Mouse (Mus musculus): Measurements from ENCODE around the gene Mlst8. TPM values are rescaled to one million over a fixed set of nuclear protein-coding genes. Genes with fewer than 3 reads are reported as not detected.
"Not testable (repeated sequence)": the region's sequence is repeated elsewhere in the genome, so short reads cannot be mapped to it uniquely, and the experiment has no call there.

Mlst8 gene
- polyA plus RNA-seq, 2 experiments from 2014 or later = 12.6 to 15.3 TPM

- no peak for ATAC-seq
These were observed 10.1 kb downstream of the Mlst8 start for GRCm38 (mm10) chr17:24468636-24469246.

- ATAC-seq = peak; percentile 69
These were observed 15.3 kb downstream of the Mlst8 start for GRCm38 (mm10) chr17:24463374-24464133.

- ATAC-seq = no peak
These were observed 15.9 kb downstream of the Mlst8 start for GRCm38 (mm10) chr17:24462932-24463331.

- peak; percentile 72 for ATAC-seq
These were observed 17.3 kb downstream of the Mlst8 start for GRCm38 (mm10) chr17:24461580-24461979.

- ATAC-seq = not testable (repeated sequence)
These were observed 23.2 kb downstream of the Mlst8 start for GRCm38 (mm10) chr17:24455523-24456206.

- peak; percentile 90 for ATAC-seq
These were observed 23.9 kb downstream of the Mlst8 start for GRCm38 (mm10) chr17:24454756-24455522.

- peak; percentile 62 for ATAC-seq
These were observed 24.6 kb downstream of the Mlst8 start for GRCm38 (mm10) chr17:24454218-24454755.

- no peak for ATAC-seq
These were observed 25.5 kb downstream of the Mlst8 start for GRCm38 (mm10) chr17:24453372-24453771.

GRCm38 (mm10) chr17:24451220-24451619, 27.7 kb downstream of the Mlst8 start:
- ATAC-seq = no peak

- no peak for ATAC-seq
These were observed 29.4 kb downstream of the Mlst8 start for GRCm38 (mm10) chr17:24449507-24449906.

GRCm38 (mm10) chr17:24446590-24446989, 32.3 kb downstream of the Mlst8 start:
- ATAC-seq = no peak

- ATAC-seq = no peak
These were observed 35.5 kb downstream of the Mlst8 start for GRCm38 (mm10) chr17:24443409-24443808.

GRCm38 (mm10) chr17:24442632-24443155, 36.2 kb downstream of the Mlst8 start, which contains the start of gene Dnase1l2:
Dnase1l2 (minus strand) TSS chr17:24443105.
- no peak for ATAC-seq

- ATAC-seq = no peak
These were observed 36.8 kb downstream of the Mlst8 start for GRCm38 (mm10) chr17:24442107-24442506.

GRCm38 (mm10) chr17:24441148-24441547, 37.7 kb downstream of the Mlst8 start:
- no peak for ATAC-seq

- ATAC-seq = no peak
These were observed 38.5 kb downstream of the Mlst8 start for GRCm38 (mm10) chr17:24440377-24440776.

- peak; percentile 66 for ATAC-seq
These were observed 41.9 kb downstream of the Mlst8 start for GRCm38 (mm10) chr17:24437016-24437415.

- no peak for ATAC-seq
These were observed 49.5 kb downstream of the Mlst8 start for GRCm38 (mm10) chr17:24429201-24429983.

GRCm38 (mm10) chr17:24427170-24427557, 51.7 kb downstream of the Mlst8 start:
- no peak for ATAC-seq

GRCm38 (mm10) chr17:24426471-24427169, 52.3 kb downstream of the Mlst8 start, which contains the start of gene Eci1:
Eci1 (plus strand) TSS chr17:24426641.
- peak; percentile 87 for ATAC-seq

GRCm38 (mm10) chr17:24425905-24426304, 53.0 kb downstream of the Mlst8 start:
- ATAC-seq = no peak

All from activated CD4-positive, CD25-positive, alpha-beta regulatory T cell, adult 4 months (primary cell).